Mouse (Mus musculus): ENCODE measurements around the gene Wdr4.

GRCm38 (mm10) chr17:31502261-31502927, 17.4 kb downstream of the Wdr4 start:
- no peak for TF ChIP-seq POLR2A (IDR thresholded peaks at IDR 0.05; ENCODE audit: borderline replicate concordance, extremely low read depth, insufficient read depth, insufficient read length, poor library complexity, severe bottlenecking)
- no peak for TF ChIP-seq CTCF (IDR thresholded peaks at IDR 0.05; ENCODE audit: borderline replicate concordance, extremely low read depth, insufficient read depth, insufficient read length)
